Mouse (Mus musculus) right cerebral cortex, postnatal 14 days (tissue): ENCODE results near the gene Trak2.
"Not testable (repeated sequence)": the region's sequence is repeated elsewhere in the genome, so short reads cannot be mapped to it uniquely, and the experiment has no call there.

Source experiments
- DNase-seq: peaks from one replicate; pipeline ENCODE4 v3.0.0; 2022

The Trak2 gene

DNA sequence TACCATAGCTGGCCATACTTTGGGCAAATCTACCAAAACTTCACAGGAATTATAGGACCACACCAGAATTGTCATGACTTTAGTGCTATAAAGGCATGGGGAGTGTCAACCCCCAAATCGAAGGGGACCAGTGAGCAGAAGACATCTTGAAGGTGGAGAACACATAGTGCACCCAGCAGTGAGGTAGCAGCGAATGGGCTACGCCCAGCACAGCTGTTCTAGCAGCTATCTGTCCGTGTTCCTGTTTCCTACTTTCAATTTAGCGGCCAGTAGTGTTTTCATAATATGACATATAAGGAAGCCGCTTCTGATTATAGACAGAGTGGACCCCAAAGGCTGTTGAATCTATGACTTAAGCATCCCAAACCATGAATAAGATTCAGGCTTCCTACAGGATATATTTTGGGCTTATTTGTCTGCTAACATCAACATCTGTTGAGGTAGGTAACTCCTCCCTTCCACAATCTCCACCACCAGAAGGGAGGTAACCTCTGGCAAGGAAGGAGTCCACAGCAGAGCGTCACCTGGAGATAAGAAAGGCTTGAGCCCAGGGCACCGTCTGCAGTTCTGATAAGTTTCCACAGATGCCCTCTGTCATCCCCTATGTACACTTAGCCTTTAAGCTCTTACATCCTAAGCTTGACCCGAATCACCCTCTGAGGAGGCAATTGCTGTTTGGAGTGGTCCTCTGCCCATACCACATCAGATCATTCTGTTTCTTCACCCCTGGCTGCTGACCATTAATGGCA, 19.4 kb downstream of the Trak2 start:
- DNase-seq = no peak

DNA sequence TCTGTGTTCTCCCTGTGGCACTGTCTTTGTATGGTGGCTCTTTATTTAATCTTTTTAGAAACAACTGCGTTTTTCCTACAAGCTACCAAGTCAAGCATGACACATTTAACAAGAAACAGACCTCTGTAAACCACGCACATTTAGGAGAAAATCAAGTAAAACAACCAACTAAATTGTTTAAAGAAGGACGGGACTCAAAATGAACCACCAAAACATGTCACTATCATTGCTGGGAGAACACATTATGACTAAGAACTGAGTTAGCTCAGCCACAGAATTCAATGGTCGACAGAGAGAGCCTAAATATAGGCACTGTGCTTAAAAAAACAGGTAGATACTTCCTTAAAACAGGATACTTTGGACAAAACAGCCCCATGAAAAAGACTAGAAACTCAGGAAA, 20.2 kb downstream of the Trak2 start:
- no peak for DNase-seq

DNA sequence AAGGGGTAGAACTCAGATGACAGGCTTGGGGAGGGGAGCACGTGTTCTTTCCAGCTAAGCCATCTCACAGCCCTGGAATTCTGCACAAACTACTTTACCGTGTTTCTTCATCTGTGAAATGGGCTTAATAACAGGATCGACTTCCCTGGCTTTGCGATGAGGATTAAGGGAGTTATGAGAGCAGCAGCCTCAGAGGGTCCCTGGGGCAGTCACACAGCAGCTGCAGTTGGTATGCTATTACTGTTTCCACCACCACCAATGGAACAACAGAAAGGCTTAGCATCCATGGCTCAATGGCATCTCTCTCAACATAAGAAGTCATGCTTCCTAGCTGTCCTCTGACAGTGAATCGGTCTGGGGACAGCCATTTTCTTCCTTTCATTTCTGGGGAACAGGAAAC, 20.7 kb downstream of the Trak2 start:
- DNase-seq = no peak

DNA sequence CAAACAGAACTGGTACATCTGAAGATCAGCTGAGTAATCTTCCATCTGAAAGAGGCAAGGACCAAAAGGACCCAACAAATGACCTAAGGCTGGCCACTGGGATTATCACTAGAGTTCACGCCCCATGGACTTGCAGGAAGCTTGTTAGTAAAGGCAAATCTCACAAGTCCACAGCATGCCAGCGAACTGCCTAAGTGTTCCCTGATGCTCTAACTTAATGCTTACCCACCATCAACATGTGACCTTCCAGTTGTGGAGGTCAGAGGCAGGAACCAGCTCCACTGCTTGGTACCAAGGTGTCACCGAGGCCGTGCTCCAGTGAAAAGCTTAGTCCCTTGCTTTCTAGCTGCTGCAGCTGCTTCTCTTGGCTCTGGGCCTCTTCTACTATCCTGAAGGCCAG, 21.4 kb downstream of the Trak2 start:
- DNase-seq = no peak

DNA sequence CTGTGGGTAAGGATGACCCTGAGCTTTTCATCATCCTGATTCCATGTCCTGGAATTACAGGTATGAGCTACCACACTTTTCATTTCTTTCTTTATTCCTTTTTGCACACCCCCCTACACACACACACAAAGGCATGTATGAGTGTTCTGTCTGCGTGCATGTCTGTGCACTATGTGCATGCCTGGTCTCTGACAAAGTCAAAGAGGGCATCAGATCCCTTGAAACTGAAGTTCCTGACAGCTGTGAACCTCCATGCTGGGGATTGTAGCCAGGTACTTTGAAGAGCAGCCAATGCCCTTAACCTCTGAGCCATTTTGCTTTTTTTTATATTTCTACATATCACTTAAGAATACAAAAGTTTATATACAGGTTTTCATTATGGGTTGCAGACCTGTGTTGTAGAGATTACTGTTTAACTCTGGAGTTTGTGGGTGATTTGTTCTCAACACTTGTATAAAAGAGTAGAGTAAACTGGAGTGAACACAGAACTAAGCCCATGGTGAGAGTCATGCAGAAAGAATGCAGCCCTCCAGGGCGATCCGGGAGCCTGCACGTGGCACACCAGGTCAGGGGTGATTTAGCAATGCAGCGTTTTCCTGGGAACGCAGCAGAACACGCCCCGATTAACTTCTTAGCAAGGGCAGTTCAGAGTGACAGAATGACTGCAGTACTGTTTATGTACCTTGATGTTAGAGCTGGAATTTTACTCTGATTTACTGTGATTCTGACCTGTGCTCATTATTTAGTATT, 22.2 kb downstream of the Trak2 start:
- no peak for DNase-seq

DNA sequence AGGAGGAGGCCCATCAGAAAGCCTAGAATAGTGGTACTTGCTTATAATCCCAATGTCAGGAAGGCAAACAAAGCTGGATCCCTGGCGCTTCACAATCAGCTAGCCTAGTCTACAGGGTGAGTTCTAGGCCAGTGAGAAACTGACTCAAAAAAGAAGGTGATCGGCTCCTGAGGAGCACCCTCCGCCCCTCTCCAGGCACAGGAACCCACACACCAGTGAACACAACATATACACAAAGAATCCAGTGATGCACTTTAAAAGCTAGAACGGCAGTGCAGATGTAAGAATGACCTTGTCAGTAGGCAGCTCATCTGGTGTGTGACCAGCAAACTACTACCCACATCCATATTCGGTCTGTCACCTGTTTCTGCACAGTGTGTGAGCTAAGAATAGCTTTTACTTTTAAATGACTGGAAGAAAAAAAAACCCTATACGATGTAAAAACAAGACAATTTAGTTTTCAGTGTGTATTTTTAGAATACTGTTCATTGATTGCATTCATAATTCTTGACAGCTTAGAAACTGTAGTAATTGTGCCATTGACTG, 23.6 kb downstream of the Trak2 start:
- DNase-seq = no peak

DNA sequence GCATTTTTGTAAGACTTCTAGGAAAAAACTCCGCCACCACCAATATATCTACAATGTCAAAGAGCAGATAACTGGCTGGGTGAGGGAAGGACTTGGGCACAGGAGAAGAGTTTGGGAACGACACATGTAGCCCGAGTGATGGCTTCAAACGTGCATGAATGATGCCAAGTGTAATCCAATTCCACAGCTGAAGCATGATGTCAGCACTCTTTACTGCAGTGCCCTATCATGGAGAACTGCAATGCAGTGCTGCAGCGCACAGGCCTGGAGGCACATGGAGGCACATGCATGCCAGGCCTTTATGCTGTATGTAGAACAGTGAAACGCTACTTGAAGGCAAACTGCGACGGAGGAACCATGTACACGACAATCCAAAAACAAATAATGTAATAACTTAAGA, 26.5 kb downstream of the Trak2 start:
- DNase-seq = no peak

DNA sequence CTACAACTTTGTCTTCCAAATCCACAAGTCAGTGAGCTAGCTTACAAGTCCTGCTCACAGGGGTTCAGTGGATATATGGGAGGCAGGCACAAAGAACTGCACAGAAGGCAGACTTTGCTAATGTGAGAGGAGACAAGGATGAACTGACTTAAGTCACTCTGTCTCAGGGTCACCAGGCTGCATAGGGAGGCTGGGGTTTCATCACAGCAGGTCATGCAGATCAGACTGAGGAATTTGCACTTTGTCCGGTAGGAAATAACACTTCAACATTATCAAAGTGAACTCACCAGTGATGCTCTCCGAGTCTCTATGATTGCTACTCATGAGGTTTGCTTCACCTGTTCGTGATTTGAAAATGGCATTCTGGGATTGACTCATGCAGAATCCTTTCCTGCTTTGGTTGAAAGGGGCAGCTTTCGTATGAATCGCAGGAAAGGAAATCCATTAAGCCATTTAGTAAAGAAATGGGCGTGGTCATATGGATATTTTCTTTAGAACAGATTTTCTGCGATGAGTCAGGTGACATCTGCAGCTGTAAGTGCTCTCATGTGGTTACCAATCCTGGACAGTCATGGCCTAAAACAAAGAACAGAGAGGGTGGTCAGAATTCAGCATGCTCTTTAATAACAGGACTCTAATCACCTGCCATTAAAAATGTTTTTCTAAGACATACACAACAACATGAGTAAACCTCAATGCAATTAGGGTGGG, 27.1 kb downstream of the Trak2 start:
- no peak for DNase-seq

DNA sequence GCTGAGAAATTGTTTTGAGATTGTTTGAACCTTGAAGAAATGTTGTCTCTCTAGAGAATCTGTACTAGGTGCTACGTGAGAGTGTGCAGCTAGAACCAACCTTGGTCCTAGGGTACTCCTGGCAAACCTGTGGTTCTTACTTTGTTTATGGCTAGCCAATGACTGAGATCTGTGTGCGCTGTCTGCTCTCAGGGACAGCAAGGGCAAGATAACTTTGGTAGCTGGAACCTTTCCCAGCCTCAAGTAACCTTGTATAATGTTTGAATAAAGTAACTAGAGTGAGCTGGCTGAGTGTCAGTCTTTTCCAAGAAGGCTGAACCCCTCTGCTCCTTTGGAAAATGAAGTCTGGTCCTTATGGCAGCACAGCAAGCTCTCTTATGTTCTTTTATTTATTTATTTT, 27.7 kb downstream of the Trak2 start:
- no peak for DNase-seq

DNA sequence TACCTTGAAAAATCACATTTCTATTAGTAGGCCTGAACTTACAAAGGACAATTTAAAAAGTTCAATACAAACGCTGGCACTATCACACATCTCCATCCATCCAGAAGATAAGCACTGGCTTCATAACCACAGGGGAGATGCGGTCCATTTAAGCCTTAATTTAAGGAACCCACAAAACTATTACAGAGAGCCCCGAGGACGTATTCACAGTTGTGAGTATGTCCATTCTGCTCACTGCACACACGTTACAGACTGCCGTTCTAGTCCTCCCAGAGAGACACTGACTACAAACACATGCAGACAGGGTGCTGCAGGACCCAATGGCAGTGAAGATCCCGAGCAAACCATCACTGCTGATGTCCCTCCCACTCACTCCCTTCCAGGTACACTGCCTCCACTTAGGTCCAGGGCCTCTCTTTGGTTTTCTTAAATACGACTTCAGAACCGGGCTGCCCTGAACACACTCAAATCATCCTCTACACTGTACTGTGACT, 35.6 kb downstream of the Trak2 start:
- no peak for DNase-seq

DNA sequence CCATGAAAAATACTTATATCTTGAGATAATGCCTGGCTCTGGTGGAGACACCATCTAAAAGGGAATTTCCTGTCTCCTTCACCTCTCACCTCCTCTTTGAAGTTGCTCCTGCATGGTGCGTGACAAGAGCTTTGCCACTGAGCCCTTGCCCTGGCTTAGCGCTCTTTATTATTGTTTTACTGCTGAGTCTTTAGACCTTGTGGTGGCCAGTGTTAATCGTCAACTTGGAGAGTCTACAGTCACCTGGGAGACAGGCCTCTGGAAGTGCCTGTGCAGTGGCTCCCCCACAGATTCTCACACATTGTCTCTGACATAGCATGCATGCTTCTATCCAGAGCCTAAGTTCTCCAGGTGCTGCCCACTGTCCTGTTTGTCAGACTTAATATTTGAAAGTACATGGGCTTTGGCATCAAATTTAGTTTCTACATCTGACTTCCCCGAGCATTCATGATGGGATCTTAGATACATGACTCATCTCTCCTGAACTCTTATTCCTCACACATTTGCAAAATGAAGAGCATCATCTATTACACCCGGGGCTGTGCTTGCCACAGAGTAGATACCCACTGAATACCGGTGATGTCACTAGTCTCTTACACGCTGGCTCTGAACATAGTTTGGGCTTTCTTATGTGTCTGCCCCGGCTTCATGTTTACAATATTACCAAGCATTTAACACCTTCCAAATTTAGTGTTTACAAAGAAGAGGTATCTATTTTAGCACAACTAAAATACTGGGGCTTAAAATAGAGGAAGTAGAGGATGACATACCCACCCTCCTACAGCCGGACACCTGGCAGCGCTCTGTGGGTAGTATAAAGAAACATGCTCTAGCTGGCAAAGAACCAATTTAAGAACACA, 36.3 kb downstream of the Trak2 start:
- DNase-seq = no peak

DNA sequence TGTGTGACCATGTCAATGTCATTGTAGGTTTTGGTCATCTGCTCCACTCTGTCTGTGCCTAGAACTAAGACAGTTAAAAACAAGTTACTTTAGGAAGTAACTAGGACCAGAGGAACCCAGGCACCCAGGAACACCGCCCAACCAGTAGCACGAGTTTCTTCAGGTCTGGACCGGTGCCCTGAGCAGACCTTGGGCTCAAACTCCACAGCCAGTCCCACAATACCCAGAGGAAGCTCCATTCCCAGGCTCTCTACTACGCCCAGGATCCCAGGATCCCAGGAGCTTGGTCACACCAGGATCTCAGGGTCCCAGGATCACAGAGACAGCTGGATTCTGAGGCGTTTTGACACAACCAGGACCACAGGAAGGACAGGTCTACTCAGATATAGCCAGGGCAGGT, 46.6 kb downstream of the Trak2 start:
- no peak for DNase-seq

DNA sequence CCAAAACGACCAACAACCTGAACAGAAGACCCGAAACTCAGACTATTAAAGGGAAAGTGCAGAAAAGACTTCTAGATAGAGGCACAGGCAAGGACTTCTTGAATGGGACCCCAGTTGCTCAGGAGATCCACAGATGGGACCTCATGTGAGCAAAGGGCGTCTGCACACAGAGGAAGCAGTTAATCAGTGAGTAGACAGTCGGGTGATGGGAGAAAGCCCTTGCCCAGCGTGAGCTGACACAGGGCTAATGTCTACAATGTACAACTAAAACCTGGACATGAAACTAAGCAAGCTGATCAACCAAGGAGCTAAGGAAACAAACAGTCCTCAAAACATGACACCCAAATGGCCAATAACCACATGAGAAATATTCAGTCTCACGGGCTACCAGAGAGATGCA, 55.7 kb downstream of the Trak2 start:
- no peak for DNase-seq

DNA sequence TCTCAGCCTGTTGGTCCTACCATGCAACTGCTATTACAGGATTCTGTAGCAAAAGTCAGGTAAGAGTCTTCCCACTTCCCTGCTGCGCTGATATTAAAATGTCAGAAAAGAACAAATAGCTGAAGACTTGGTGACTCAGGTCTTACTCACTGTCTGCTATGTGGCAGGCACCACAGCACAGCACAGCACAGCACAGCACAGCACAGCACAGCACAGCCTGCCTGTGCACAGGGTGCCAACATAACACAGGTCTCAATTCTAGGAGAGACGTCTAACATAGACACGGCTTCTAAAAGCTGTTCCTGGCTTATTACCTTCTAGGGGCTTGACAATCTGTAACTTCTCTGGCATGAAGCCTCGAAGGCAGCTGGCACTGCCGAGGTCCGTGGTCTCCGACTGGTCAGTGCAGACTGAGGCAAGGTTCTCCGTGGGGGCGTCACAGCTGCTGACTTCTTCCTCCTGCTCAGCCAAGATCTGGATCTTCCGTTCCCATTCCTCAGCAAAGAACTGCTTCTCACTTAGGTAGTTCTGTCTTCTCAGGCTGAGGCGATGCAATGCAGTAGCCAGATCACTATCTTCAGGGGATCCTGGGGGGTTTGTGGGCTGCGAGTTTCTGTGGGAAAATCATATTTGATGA, 63.5 kb downstream of the Trak2 start:
- no peak for DNase-seq

DNA sequence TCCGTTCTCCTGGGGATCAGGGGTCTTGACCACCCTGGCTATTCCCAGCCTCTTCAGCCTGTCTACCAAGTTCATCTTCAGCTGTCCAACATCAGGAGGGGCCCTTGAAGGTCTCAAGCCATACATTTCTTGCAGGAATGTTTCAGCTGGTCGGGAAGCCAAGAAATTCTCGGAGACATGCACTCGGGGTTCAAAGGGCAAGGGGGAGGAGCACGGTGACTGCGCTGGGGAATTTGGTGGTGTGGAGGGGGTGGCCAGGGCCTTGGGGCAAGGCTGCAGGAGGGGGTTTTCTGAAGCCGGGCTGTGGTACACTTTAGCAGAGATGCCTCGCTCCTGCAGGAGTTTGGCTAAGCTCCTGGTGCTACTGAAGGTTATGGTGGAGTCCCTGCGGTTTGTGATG, 69.5 kb downstream of the Trak2 start:
- DNase-seq = no peak

DNA sequence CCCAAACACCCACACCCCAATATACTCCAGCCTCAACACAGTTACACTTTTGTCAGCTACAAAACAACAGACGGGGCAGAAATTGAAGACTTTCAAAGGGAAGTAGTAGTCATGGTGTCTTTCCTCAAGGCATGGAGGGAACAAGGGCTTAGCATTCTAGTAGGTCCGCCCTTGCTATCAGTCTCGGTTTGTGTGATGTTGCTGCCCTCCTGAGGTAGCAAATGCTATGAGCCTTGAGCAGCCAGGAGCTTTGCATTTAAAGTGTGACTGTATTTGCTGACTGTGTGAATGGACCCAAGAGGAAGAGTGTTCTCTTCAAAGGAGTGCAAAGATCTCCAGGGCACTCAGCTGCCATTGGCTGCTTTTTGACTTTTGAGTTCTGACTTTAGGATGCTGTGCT, 75.7 kb downstream of the Trak2 start:
- DNase-seq = not testable (repeated sequence)

DNA sequence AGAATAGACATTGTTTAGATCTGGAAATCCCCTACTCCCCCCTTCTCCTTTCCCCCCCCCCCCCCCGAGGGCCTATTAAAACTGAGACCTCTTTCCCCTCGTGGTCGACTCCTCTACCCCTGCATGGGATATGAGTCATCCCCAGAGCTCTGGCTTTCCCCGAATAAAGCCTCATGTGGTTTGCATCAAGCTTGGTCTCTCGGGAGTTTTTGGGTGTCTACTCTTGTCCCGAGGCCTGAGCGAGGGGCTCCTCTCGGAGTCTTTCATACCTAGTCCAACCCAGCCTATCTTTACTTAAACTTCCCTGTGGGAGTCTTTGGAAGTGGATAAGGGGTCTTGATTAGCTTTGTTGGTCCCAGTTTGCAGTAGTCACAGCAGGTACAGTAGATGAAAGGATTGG, 80.8 kb downstream of the Trak2 start:
- not testable (repeated sequence) for DNase-seq

DNA sequence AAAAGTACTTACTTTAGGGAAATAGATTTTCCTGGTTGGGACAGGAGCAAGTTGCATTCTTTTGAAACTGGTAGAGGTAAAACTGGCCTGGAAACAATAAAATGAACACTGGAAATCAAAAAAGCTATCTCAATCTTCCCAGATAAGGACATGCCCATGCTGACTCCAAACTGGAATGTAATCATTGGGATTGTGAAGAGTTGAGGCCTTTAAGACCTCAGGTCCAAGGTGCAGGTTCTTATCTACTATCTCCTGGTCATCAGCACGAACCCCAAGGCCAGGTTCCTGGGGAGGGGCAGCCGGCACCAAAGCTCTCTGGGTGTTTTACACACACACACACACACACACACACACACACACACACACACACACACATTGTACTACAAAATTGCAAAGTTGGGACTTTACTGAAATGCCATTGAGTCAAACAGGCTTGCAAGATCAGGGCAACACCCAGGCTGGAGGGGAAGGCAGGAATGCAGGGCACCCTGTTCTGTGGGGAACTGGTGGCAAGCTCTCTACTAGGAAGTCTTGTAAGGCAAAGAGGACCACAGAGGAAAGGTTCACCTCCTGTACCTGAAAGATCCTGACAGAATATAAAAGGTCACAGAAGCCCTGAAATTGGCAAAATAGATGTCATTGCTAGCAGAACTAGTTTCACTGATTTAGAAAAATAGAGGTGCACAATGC, 81.6 kb downstream of the Trak2 start:
- DNase-seq = not testable (repeated sequence)

DNA sequence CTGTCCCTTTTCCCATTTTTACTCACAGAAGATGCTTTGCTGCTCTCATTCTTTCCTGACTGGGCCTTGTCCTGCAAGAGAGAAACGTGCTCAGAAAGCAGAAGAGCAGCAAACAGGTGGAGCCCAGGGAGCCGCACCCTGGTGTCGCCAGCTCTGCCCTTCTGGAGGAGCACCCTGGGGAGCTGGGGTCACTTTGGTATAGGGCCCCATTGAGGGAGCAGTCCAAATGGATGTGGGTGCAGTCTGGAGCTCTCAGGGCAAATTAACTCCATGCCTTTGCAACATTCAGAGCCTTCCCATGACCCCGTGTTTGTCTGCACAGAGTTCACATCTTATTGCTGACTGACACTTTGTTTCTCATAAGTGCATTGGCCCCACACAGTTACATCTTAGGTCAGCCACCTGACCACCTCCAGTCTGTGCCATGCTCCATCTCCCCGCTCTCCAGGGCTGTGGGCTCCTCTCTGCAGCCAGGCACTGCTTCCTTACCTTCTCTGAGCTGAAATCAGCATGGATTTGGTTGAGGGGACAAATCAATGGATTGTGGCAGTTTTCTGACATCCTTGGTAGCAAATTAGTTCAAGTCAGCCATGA, 82.4 kb downstream of the Trak2 start:
- DNase-seq = not testable (repeated sequence)

DNA sequence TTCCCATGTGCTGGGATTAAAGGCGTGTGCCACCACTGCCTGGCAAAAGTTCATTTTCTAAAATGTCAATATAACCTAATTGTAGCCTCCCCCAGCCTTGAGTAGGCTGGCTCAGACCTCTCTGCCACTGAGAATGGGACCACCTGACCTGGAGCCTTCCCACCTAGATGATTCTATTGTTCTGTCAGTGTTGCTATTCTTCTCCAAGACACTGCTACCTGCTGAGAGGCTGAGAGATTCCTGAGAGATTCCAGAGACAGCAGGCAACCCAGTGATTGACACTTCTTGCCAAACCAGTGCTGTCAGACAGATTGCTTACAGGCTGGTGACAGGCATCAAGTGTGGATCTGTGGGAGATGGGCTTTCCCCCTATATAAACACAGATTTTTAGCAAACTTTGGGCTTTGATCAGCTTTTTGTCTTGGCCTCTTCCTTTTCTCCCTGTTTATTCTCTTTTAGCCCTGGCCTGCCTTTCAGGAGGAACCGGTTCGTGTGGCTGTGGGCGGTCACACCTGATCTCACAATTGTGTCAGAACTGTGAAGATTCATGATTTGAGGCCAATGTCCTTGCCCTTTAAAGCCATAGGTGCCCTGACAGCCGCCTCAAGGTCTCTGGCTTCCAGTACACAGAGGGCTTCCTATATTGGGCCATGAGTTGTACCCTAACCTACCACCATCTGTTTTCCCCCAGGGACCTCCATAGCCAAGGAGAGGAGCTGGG, 83.2 kb downstream of the Trak2 start:
- no peak for DNase-seq
